Mouse (Mus musculus) MN1 (cell line): Measurements from ENCODE around the gene Ank.

ENCODE experiments used
- DNase-seq: peaks from one replicate; pipeline ENCODE4 v3.0.0-alpha.2; 2016; ENCODE audit warnings: low spot score

The Ank gene

GRCm38 (mm10) chr15:27641171-27641570, 174.7 kb downstream of the Ank start:
- no peak for DNase-seq

- DNase-seq = no peak
These were observed 176.4 kb downstream of the Ank start for GRCm38 (mm10) chr15:27642895-27643294.
